Mouse (Mus musculus) embryonic stem cell, embryonic (primary cell): ENCODE measurements at regions not wholly inside any gene's neighbourhood (a gene's known extent, or its start where the extent isn't known, plus 50 kb on each side); places are given as distances from the start of the nearest gene placed in this dataset.

ENCODE experiments used
- CTCF ChIA-PET, 4 experiments: fragments of 300-600 bp in 2 of 4; fragments of 350-600 bp in 2 of 4; sonication (Branson Sonifier 250); formaldehyde crosslinking; loops; one replicate each; lab custom pipeline; 2022; ENCODE audit warnings: inconsistent platforms in 2 of 4; lab: Charles Lee
- POLR2A ChIA-PET, 4 experiments: fragments of 300-600 bp in 2 of 4; fragments of 350-600 bp in 2 of 4; sonication (Branson Sonifier 250); formaldehyde crosslinking; loops; one replicate each; lab custom pipeline; 2022; ENCODE audit warnings: antibody characterized with exemption in 4 of 4, inconsistent platforms in 1 of 4; lab: Charles Lee

DNA sequence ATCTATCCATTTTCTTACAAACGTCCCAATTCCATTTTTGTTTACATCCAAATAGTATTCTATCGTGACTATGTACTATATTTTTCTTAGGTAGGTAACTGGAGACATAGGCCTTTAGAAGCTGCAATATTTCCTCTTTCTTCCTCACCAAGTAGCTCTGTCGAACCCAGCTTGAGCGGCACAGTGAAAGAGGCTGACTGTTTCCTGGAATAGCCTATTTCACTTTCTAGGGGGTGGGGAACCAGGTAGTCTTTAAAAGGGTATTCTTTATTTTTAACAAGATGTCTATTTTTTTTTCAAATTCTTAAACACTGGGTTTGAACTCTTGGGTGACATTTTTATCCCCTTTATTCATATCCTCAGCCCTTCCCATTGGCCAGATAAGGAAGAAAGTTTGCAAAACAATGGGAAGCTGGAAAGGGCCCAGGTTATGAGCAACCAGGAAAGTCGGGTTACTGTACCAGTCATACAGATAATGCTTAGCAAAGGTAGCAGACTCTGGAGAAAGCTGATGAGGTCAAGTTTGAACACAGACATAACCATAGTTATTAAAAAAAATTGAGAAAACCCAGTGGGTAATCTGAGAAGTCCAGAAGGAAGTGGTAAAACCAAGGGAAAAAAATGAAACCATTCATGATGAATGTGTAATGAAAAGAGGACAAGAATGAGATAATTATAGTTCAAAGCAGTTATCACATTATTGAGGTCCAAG, 103.3 kb upstream of the Tnfaip3 start:
- ChIA-PET CTCF (no interaction called here), POLR2A (interaction anchor here in 1 of 4 experiments (0.6 to 1.3 kb wide), 2 partner anchors 27 to 67 kb away, joined by 3 read pairs; no protein-coding TSS in a partner anchor)

- ChIA-PET CTCF (no interaction called here), POLR2A (no interaction called here)
These were observed 101.7 kb upstream of the Tnfaip3 start for GRCm38 (mm10) chr10:19117071-19117605.

DNA sequence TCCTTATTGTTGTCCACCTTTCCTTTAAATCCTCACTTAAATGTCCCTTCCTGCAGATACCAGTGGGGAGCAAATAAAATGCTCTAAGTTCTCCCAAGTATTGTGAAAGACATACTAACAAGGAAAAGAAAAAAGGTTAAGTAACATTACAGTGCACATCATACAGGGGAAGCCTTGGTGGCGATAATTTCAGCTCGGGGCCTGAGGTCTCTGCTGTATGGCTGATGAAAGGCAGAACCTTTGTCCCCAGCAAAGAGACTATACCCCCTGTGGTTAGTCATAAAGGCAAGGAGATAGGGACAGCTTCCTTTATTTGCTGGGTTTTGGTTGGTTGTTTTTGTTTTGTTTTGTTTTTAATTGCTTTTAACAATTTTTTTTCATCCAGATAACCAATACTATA, 97.0 kb upstream of the Tnfaip3 start:
- POLR2A ChIA-PET, result no interaction called here
- CTCF ChIA-PET, result no interaction called here

GRCm38 (mm10) chr10:19105231-19105681, 89.8 kb upstream of the Tnfaip3 start:
- CTCF ChIA-PET, result no interaction called here
- POLR2A ChIA-PET, result no interaction called here

DNA sequence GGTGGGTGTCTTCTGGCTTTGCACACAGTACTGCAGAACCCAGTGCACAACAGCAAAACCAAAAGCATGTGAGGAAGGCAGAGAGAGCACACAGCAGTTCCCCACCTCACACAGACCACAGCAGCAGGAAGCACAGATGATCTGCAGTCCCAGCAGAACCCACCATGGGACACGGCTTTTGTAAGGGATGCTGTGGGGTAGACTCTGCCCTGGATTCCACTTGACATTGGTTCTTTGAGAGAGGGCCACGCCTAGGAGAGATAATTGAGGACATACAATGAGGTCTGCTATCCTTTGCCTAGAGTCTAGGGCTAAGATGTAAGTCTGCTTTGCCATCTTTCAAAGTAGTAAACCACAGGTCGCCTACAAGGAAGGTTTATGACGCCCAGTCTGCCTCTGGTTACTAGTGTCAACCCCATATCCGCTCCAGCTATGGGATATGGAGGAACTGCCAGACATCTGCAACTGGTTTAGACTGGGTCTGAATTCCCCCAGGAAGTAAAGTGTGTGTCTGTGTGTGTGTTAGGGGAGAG, 89.3 kb upstream of the Tnfaip3 start:
- POLR2A ChIA-PET, result no interaction called here
- CTCF ChIA-PET, result no interaction called here

DNA sequence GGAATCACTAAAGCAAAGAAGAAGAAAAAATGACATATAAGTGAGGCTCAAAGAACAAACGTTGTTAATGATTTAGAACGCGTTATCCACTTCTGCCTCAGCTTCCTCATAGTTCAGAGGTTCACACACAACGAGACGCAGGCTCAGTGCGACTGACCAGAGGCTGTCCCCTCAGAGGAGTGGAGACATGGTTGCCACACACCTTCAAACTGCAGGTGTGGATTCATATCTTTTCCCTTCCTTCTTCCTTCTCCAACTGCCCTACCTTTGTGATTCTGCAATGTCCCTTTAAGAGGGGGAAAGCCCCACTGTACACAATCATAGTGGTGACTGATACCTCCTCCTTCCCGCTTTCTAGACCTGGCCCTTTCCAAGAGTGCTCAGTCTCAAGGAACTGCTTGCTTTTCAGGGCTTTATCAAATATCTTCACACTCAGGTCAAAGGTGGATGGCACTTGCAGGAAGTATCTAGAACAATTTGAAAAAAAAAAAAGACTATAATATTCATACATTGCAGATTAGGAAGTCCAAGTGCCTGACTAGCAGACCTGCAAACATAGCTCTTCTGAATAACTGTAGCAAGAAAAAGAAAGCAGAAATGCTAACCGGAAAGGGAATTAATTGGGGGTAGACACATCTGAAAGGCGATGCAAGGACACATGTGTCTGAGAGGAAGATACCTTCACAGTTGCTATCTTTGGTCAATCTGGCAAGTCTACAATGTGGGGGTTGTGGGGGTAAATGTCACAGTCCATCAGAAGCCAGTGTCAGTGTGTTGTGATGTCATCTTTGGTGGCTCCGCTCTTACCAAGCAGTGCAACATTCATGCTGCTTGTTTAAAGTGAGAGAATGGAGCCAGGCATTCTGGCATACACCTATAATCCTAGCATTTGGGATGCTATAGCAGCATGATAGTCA, 84.2 kb upstream of the Tnfaip3 start:
- ChIA-PET CTCF (no interaction called here), POLR2A (no interaction called here)

DNA sequence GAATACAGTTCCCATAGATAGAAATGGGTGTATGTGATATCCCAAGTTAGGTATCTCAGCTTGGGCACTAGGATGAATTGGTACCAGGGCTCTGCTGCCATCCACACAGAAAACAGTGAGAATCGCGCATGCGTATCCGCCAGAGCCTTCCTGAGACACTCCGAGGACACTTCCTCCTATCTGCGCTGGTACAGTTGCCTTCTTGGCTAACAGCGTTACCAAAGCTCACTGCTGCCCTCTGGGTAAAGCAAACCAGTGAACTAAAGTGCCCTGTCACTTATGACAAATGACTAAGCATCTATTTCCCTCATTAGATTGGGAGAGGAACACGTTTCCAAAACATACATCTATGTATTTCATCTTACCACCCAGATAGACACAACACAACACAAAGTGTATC, 78.8 kb upstream of the Tnfaip3 start:
- ChIA-PET POLR2A (no interaction called here), CTCF (no interaction called here)

DNA sequence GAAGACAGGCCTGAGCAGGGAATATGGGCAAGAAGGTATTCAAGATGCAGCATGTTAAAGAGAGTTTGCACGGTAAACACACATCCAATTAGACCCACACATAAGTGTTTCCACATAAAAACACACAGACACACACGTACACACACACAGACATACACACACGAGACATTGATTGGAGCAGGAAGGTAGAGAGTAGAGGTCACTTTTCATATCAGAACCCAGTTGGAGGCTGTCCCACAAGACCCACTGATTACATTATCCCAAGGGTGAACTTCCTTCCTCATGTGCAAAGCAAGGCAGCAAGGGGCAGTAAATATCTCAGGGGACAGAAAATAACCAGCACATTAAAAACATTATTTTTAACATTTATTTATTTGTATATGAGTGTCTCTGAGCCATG, 78.2 kb upstream of the Tnfaip3 start:
- CTCF ChIA-PET, result no interaction called here
- POLR2A ChIA-PET, result no interaction called here

- CTCF ChIA-PET, result interaction anchor here in 1 of 4 experiments (0.7 kb wide), 1 partner anchor 94 kb away, joined by 3 read pairs; no protein-coding TSS in a partner anchor
- POLR2A ChIA-PET, result interaction anchor here in 1 of 4 experiments (0.7 kb wide), 1 partner anchor 27 kb away, joined by 3 read pairs; no protein-coding TSS in a partner anchor
These were observed 76.5 kb upstream of the Tnfaip3 start for GRCm38 (mm10) chr10:19091949-19092348.

DNA sequence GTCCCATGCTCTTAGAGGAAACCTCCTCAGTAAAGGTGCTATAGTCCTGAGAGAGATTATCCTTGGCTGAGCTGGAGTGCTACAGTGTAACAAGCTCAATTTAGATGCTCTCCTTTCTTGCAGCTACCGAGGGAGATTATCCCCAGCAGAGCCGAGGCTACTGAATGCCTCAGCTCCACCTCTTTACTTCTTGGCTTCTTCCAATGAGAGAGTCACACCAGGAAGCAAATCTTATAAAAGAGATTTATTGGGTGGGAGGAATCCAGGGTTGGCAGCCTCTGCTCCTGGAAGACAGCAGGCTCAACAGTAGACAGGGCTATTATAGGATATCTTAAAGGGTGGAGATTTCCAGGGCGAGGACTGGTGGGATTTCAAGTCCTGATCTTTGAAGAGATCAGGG, 75.7 kb upstream of the Tnfaip3 start:
- POLR2A ChIA-PET, result interaction anchor here in 1 of 4 experiments (0.5 kb wide), 1 partner anchor 174 kb away, joined by 4 read pairs; no protein-coding TSS in a partner anchor
- CTCF ChIA-PET, result no interaction called here

- ChIA-PET POLR2A (no interaction called here), CTCF (no interaction called here)
These were observed 71.5 kb upstream of the Tnfaip3 start for GRCm38 (mm10) chr10:19086995-19087394.

- POLR2A ChIA-PET, result no interaction called here
- CTCF ChIA-PET, result no interaction called here
These were observed 66.7 kb upstream of the Tnfaip3 start for GRCm38 (mm10) chr10:19082136-19082535.

DNA sequence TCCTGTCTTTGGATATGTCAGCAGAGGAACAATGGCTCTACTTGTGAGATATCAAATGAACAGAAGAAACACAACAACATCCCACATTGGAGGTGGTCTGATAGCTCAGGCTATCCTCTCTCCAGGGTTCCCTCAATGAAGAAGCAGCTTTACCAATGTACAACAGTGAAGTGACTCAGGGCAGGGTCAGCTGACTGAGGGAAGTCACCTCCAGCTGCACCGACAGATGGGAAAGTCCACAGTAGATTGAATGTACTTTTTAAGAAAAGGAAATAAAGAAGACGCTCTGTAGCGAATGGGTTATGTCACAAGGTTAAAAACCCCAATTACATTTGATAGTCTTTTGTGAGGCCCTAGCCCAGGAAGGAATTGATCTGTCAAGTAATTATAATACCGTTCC, 62.6 kb upstream of the Tnfaip3 start:
- ChIA-PET POLR2A (no interaction called here), CTCF (no interaction called here)

DNA sequence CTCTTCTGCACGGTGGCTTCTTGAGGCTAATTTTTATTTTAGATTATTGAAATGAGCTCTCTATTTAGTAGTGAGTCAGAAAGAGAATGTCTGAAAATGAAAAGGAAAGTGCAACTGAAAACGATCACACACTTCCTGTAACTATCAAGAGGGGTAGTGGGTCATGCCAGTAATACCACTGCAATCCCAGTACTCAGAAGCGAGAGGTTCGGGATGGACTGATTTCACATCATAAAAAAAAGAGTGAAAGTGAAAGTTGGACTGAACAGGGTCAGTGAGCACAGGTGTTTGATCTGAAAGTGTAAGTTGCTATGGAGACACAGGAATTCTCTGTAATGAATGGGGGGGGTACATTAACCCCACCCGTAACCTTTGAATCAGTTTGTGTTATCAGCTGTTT, 52.9 kb upstream of the Tnfaip3 start:
- CTCF ChIA-PET, result no interaction called here
- POLR2A ChIA-PET, result no interaction called here

DNA sequence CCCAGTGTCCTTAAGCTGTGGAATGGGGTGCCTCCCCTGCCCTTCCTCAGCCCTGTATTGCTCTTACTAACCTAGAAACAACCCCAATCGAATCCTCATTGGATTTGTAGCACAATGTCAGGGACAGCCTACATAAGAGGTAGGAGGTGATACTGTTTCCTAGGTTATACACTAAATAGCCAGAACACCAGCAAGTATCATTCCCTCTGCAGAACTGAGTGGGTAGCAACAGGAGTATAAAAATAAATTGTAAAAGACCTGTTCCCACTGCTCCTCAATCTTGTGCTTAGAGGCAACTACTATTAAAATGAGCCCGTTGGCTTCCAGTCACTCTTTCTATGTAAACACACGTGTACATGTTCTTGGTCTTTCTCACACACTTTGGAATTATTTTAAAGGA, 52.2 kb upstream of the Tnfaip3 start:
- ChIA-PET CTCF (no interaction called here), POLR2A (no interaction called here)

GRCm38 (mm10) chr10:19066821-19067350, 51.4 kb upstream of the Tnfaip3 start:
- CTCF ChIA-PET, result no interaction called here
- POLR2A ChIA-PET, result no interaction called here
